Mouse (Mus musculus): Measurements from ENCODE around the gene Fam173b. TPM values are rescaled to one million over a fixed set of nuclear protein-coding genes. Genes with fewer than 3 reads are reported as not detected.

The Fam173b gene
- polyA plus RNA-seq, 1 experiment = 34.0 TPM

DNA sequence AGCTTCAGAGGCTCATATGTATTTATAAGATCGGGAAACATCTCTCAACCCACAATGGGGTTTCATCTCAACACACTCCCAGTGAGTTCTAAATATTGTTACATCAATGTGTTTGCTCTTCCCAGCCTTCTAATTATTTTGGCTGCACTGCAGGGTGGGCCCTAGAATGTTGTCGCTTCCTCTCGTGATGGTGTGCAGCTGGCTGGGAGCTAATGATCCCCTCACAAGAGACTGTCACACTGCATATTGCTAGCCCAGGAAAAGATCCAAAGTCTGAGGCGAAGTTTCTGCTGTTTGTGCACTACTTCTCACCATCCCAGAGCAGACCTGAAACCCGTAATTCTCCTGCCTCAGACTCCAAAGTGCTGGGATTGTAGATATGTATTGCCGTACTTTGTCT is 45.6 kb downstream of the Fam173b start:
- Histone ChIP-seq H3K79me2 (ENCODE audit: control insufficient read depth, insufficient read depth) (no peaks in the 10 kb centered on the region), H3K36me3 (ENCODE audit: control insufficient read depth, insufficient read depth) (no peaks in the 10 kb centered on the region), H3ac (ENCODE audit: control insufficient read depth, insufficient read length, low read depth) (no peak overlapping the region), H3K27me3 (ENCODE audit: control insufficient read depth, insufficient read depth, insufficient read length) (peaks cover 7% of the 10 kb centered on the region), H3K79me3 (ENCODE audit: low read depth) (no peaks in the 10 kb centered on the region), H3K4me3 (ENCODE audit: insufficient read depth, poor library complexity, severe bottlenecking) (no peak overlapping the region)
- no peak for TF ChIP-seq MYOD1 (IDR thresholded peaks at IDR 0.05; ENCODE audit: control insufficient read depth, insufficient read length, low read depth)
- no peak for TF ChIP-seq MYOG (IDR thresholded peaks at IDR 0.05; ENCODE audit: control insufficient read depth, extremely low read depth, insufficient read length)
- no peak for TF ChIP-seq CEBPB (IDR thresholded peaks at IDR 0.05; ENCODE audit: low read depth)
- no peak for TF ChIP-seq CTCF (IDR thresholded peaks at IDR 0.05; ENCODE audit: control insufficient read depth, insufficient read depth, insufficient read length)
- TF ChIP-seq FOSL1 (IDR thresholded peaks at IDR 0.05; ENCODE audit: insufficient read depth, low read length, poor library complexity, severe bottlenecking) = no peak
- TF ChIP-seq MAX (IDR thresholded peaks at IDR 0.05) = no peak
- no peak for TF ChIP-seq USF1 (IDR thresholded peaks at IDR 0.05; ENCODE audit: low read depth)

DNA sequence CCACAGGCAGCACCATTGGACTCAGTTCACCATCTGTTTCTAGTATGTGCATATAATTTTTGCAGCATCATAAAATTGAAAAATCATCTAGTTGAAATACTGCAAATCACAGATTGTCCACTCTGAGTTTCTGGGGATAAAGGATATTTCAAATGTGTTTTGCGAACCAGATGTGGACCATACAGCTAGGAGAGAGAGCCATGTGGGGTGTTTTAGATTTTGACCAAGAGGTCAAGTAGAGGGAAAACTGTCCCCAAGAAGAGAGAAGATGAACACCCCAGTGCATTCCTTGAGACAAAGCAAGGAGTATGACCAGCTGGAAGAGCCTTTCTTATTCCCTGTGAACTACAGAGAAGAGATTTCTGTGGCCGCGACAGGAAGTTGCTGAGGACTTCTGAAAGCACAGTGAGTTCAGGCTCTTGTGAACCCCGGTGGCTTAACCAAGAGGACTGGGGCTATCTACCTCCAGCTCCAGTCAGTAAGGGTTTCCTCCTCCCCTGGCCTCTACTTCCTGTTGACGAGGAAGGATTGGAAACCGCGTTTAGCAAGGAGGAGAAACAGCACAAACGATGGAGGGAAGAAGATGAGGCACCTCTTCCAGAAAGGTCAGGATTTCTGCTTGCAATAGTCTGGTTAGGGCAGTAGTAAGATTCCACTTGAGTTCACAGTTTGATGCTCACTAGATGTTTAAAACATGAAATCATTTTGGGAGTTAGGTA is 46.4 kb downstream of the Fam173b start:
- no peak overlapping the region for H3ac ChIP-seq (ENCODE audit: control insufficient read depth, insufficient read length, low read depth)
- H3K36me3 ChIP-seq (ENCODE audit: control insufficient read depth, insufficient read depth) = no peaks in the 10 kb centered on the region
- TF ChIP-seq MYOG (IDR thresholded peaks at IDR 0.05; ENCODE audit: control insufficient read depth, extremely low read depth, insufficient read length) = no peak
- no peak for TF ChIP-seq USF1 (IDR thresholded peaks at IDR 0.05; ENCODE audit: low read depth)
- no peak for TF ChIP-seq CEBPB (IDR thresholded peaks at IDR 0.05; ENCODE audit: low read depth)
- TF ChIP-seq CTCF (IDR thresholded peaks at IDR 0.05; ENCODE audit: control insufficient read depth, insufficient read depth, insufficient read length) = no peak
- no peak for TF ChIP-seq MYOD1 (IDR thresholded peaks at IDR 0.05; ENCODE audit: control insufficient read depth, insufficient read length, low read depth)
- TF ChIP-seq FOSL1 (IDR thresholded peaks at IDR 0.05; ENCODE audit: insufficient read depth, low read length, poor library complexity, severe bottlenecking) = no peak
- TF ChIP-seq MAX (IDR thresholded peaks at IDR 0.05) = no peak
- H3K79me3 ChIP-seq (ENCODE audit: low read depth) = no peaks in the 10 kb centered on the region
- no peak overlapping the region for H3K4me3 ChIP-seq (ENCODE audit: insufficient read depth, poor library complexity, severe bottlenecking)
- peaks cover 7% of the 10 kb centered on the region for H3K27me3 ChIP-seq (ENCODE audit: control insufficient read depth, insufficient read depth, insufficient read length)
- no peaks in the 10 kb centered on the region for H3K79me2 ChIP-seq (ENCODE audit: control insufficient read depth, insufficient read depth)

DNA sequence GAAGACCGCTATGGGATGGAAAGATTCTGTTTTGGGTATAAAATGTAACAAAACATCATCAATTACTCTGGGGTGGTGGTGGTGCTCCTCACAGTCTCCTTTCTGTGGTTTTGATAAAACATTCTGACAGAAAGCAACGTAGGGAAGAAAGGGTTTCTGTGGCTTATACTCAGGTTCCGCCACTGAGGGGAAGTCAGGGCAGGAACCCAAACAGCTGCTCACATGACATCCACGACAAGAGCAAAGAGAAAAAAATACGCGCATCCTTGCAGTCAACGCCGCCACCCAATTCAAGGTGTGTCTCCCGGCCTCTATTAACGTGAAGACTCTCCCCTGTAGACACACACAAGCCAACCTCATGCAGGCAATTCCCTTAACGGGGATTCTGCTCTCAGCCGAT is 48.0 kb downstream of the Fam173b start:
- H3K79me2 ChIP-seq (ENCODE audit: control insufficient read depth, insufficient read depth) = no peaks in the 10 kb centered on the region

GRCm38 (mm10) chr15:31650821-31651220 is 49.2 kb downstream of the Fam173b start:
- H3K27me3 ChIP-seq (ENCODE audit: control insufficient read depth, insufficient read depth, insufficient read length) = peaks cover 7% of the 10 kb centered on the region
- TF ChIP-seq MAX (IDR thresholded peaks at IDR 0.05) (no peak), CTCF (IDR thresholded peaks at IDR 0.05; ENCODE audit: control insufficient read depth, insufficient read depth, insufficient read length) (no peak), FOSL1 (IDR thresholded peaks at IDR 0.05; ENCODE audit: insufficient read depth, low read length, poor library complexity, severe bottlenecking) (no peak), USF1 (IDR thresholded peaks at IDR 0.05; ENCODE audit: low read depth) (no peak), CEBPB (IDR thresholded peaks at IDR 0.05; ENCODE audit: low read depth) (no peak), MYOG (IDR thresholded peaks at IDR 0.05; ENCODE audit: control insufficient read depth, extremely low read depth, insufficient read length) (no peak), MYOD1 (IDR thresholded peaks at IDR 0.05; ENCODE audit: control insufficient read depth, insufficient read length, low read depth) (no peak)
- no peaks in the 10 kb centered on the region for H3K36me3 ChIP-seq (ENCODE audit: control insufficient read depth, insufficient read depth)
- no peaks in the 10 kb centered on the region for H3K79me3 ChIP-seq (ENCODE audit: low read depth)
- no peak overlapping the region for H3K4me3 ChIP-seq (ENCODE audit: insufficient read depth, poor library complexity, severe bottlenecking)
- H3ac ChIP-seq (ENCODE audit: control insufficient read depth, insufficient read length, low read depth) = no peak overlapping the region
- no peaks in the 10 kb centered on the region for H3K79me2 ChIP-seq (ENCODE audit: control insufficient read depth, insufficient read depth)

More for the DNA sequence above, 48.0 kb downstream of the Fam173b start:
- TF ChIP-seq MYOG (IDR thresholded peaks at IDR 0.05; ENCODE audit: control insufficient read depth, extremely low read depth, insufficient read length) = no peak
- no peak for TF ChIP-seq MAX (IDR thresholded peaks at IDR 0.05)
- TF ChIP-seq FOSL1 (IDR thresholded peaks at IDR 0.05; ENCODE audit: insufficient read depth, low read length, poor library complexity, severe bottlenecking) = no peak
- no peak for TF ChIP-seq USF1 (IDR thresholded peaks at IDR 0.05; ENCODE audit: low read depth)
- no peak for TF ChIP-seq CTCF (IDR thresholded peaks at IDR 0.05; ENCODE audit: control insufficient read depth, insufficient read depth, insufficient read length)
- no peak for TF ChIP-seq CEBPB (IDR thresholded peaks at IDR 0.05; ENCODE audit: low read depth)
- no peak for TF ChIP-seq MYOD1 (IDR thresholded peaks at IDR 0.05; ENCODE audit: control insufficient read depth, insufficient read length, low read depth)
- Histone ChIP-seq H3K27me3 (ENCODE audit: control insufficient read depth, insufficient read depth, insufficient read length) (peaks cover 7% of the 10 kb centered on the region), H3K4me3 (ENCODE audit: insufficient read depth, poor library complexity, severe bottlenecking) (no peak overlapping the region), H3K79me3 (ENCODE audit: low read depth) (no peaks in the 10 kb centered on the region), H3K36me3 (ENCODE audit: control insufficient read depth, insufficient read depth) (no peaks in the 10 kb centered on the region), H3ac (ENCODE audit: control insufficient read depth, insufficient read length, low read depth) (no peak overlapping the region)

- H3K36me3 ChIP-seq (ENCODE audit: control insufficient read depth, insufficient read depth) = no peaks in the 10 kb centered on the region
- H3K27me3 ChIP-seq (ENCODE audit: control insufficient read depth, insufficient read depth, insufficient read length) = peaks cover 23% of the 10 kb centered on the region
- H3K79me3 ChIP-seq (ENCODE audit: low read depth) = no peaks in the 10 kb centered on the region
- H3K4me3 ChIP-seq (ENCODE audit: insufficient read depth, poor library complexity, severe bottlenecking) = no peak overlapping the region
- TF ChIP-seq CEBPB (IDR thresholded peaks at IDR 0.05; ENCODE audit: low read depth) (no peak), USF1 (IDR thresholded peaks at IDR 0.05; ENCODE audit: low read depth) (no peak), MYOD1 (IDR thresholded peaks at IDR 0.05; ENCODE audit: control insufficient read depth, insufficient read length, low read depth) (no peak), MAX (IDR thresholded peaks at IDR 0.05) (no peak), MYOG (IDR thresholded peaks at IDR 0.05; ENCODE audit: control insufficient read depth, extremely low read depth, insufficient read length) (no peak), CTCF (IDR thresholded peaks at IDR 0.05; ENCODE audit: control insufficient read depth, insufficient read depth, insufficient read length) (no peak), FOSL1 (IDR thresholded peaks at IDR 0.05; ENCODE audit: insufficient read depth, low read length, poor library complexity, severe bottlenecking) (no peak)
- H3ac ChIP-seq (ENCODE audit: control insufficient read depth, insufficient read length, low read depth) = no peak overlapping the region
- H3K79me2 ChIP-seq (ENCODE audit: control insufficient read depth, insufficient read depth) = no peaks in the 10 kb centered on the region
Measured at GRCm38 (mm10) chr15:31660133-31660795, 58.6 kb downstream of the Fam173b start.

Measured in C2C12 (cell line).